Mouse (Mus musculus) bone marrow macrophage, adult 2 months (primary cell): ENCODE results near the gene Pccb.

Source experiments
- CTCF ChIP-seq: IDR thresholded peaks from 2 replicates; pipeline ENCODE4 v1.5.1; 2012; ENCODE audit warnings: low read depth, mild to moderate bottlenecking, low read length, moderate library complexity
- POLR2A ChIP-seq: IDR thresholded peaks from 2 replicates; pipeline ENCODE4 v1.6.1; 2012; ENCODE audit warnings: mild to moderate bottlenecking, low read depth, low read length, borderline replicate concordance

GRCm38 (mm10) chr9:100991321-100991720 is 43.4 kb downstream of the Pccb start:
- no peak for TF ChIP-seq POLR2A
- no peak for TF ChIP-seq CTCF
